Mouse (Mus musculus): ENCODE data around the gene Crk. TPM values are rescaled to one million over a fixed set of nuclear protein-coding genes. Genes with fewer than 3 reads are reported as not detected.

Gene Crk
- total and polyA plus RNA-seq, 3 experiments, result 37.8 to 44.6 (median 39.9) TPM

GRCm38 (mm10) chr11:75702761-75703160 lies 23.7 kb downstream of the Crk start:
- dilution Hi-C loops (cut with MboI; ENCODE audit: extremely low pct_ligation_motif_present, extremely low pct_unique_long_range_greater_than_20kb, low sequenced_read_pairs), result no loop called here
- H3K36me3 ChIP-seq (replicated peaks in 1 of 2; ENCODE audit: control insufficient read depth in 1 of 2, insufficient read depth in 1 of 2, low read length in 1 of 2), result peaks cover 56 to 91% of the 10 kb centered on the region in 2 experiments

GRCm38 (mm10) chr11:75703748-75704147 lies 24.7 kb downstream of the Crk start:
- Histone ChIP-seq H3K4me1 (ENCODE audit: control insufficient read depth in 1 of 2, insufficient read depth in 2 of 2) (peaks cover 0 to 5% of the 10 kb centered on the region in 2 experiments; a peak in 1 of 4 replicates), H3K4me2 (ENCODE audit: insufficient read depth, low read depth, poor library complexity, severe bottlenecking) (no peak overlapping the region), H3K4me3 (replicated peaks in 1 of 3; ENCODE audit: low read depth in 2 of 3, low read length in 2 of 3, poor library complexity in 1 of 3) (no peak overlapping the region), H3K9me3 (replicated peaks; ENCODE audit: low read length) (peaks cover 3% of the 10 kb centered on the region), H3K9ac (ENCODE audit: insufficient read depth, low read depth) (no peak overlapping the region), H3K36me3 (replicated peaks in 1 of 2; ENCODE audit: control insufficient read depth in 1 of 2, insufficient read depth in 1 of 2, low read length in 1 of 2) (peaks cover 47 to 83% of the 10 kb centered on the region in 2 experiments), H3K79me2 (replicated peaks; ENCODE audit: control insufficient read depth, extremely low read depth, insufficient read depth, poor library complexity, severe bottlenecking) (peaks cover 5% of the 10 kb centered on the region; the same call in 1 of the 2 replicates), H3K27me3 (replicated peaks) (no peaks in the 10 kb centered on the region), H3K27ac (ENCODE audit: insufficient read depth, low read depth) (no peak overlapping the region)
- dilution Hi-C loops (cut with MboI; ENCODE audit: extremely low pct_ligation_motif_present, extremely low pct_unique_long_range_greater_than_20kb, low sequenced_read_pairs) (no loop called here), in situ Hi-C loops (cut with MboI; ENCODE audit: low pct_ligation_motif_present, low pct_unique_long_range_greater_than_20kb, low sequenced_read_pairs) (no loop called here)
- TF ChIP-seq MAZ (IDR thresholded peaks at IDR 0.05; ENCODE audit: low read depth, low read length) (no peak), RCOR1 (conservative IDR thresholded peaks at IDR 0.05; ENCODE audit: low read depth, low read length) (no peak), SIN3A (IDR thresholded peaks at IDR 0.05; ENCODE audit: low read length) (no peak), USF2 (conservative IDR thresholded peaks at IDR 0.05; ENCODE audit: low read depth, low read length) (no peak), RAD21 (IDR thresholded peaks at IDR 0.05; ENCODE audit: low read depth, low read length) (no peak), NELFE (IDR thresholded peaks at IDR 0.05; ENCODE audit: low read depth, low read length) (no peak), ZKSCAN1 (IDR thresholded peaks at IDR 0.05; ENCODE audit: borderline replicate concordance, low read depth, low read length) (no peak), POLR2A (IDR thresholded peaks at IDR 0.05; ENCODE audit: low read depth, low read length) (no peak), JUND (conservative IDR thresholded peaks at IDR 0.05; ENCODE audit: low read depth, low read length) (no peak), IRF4 (IDR thresholded peaks at IDR 0.05; ENCODE audit: low read depth, low read length) (no peak), ZC3H11A (IDR thresholded peaks at IDR 0.05; ENCODE audit: low read depth, low read length) (no peak)
- no peak for DNase-seq (ENCODE audit: extremely low read depth)

More at GRCm38 (mm10) chr11:75702761-75703160, 23.7 kb downstream of the Crk start:
- Histone ChIP-seq H3K27me3 (replicated peaks) (no peaks in the 10 kb centered on the region), H3K9me3 (replicated peaks; ENCODE audit: low read length) (peaks cover 3% of the 10 kb centered on the region), H3K4me2 (ENCODE audit: insufficient read depth, low read depth, poor library complexity, severe bottlenecking) (no peak overlapping the region), H3K4me1 (ENCODE audit: control insufficient read depth in 1 of 2, insufficient read depth in 2 of 2) (peaks cover 0 to 5% of the 10 kb centered on the region in 2 experiments; a peak in 1 of 4 replicates), H3K4me3 (replicated peaks in 1 of 3; ENCODE audit: low read depth in 2 of 3, low read length in 2 of 3, poor library complexity in 1 of 3) (no peak overlapping the region), H3K27ac (ENCODE audit: insufficient read depth, low read depth) (no peak overlapping the region), H3K79me2 (replicated peaks; ENCODE audit: control insufficient read depth, extremely low read depth, insufficient read depth, poor library complexity, severe bottlenecking) (peaks cover 5% of the 10 kb centered on the region), H3K9ac (ENCODE audit: insufficient read depth, low read depth) (no peak overlapping the region)
- TF ChIP-seq USF2 (conservative IDR thresholded peaks at IDR 0.05; ENCODE audit: low read depth, low read length), result no peak
- no peak for TF ChIP-seq ELF1 (IDR thresholded peaks at IDR 0.05; ENCODE audit: low read depth, low read length)
- no peak for DNase-seq (ENCODE audit: extremely low read depth)
- in situ Hi-C loops (cut with MboI; ENCODE audit: low pct_ligation_motif_present, low pct_unique_long_range_greater_than_20kb, low sequenced_read_pairs), result no loop called here

GRCm38 (mm10) chr11:75713949-75714348 lies 34.9 kb downstream of the Crk start:
- Histone ChIP-seq H3K27ac (ENCODE audit: insufficient read depth, low read depth) (no peak overlapping the region), H3K4me3 (replicated peaks in 1 of 3; ENCODE audit: low read depth in 2 of 3, low read length in 2 of 3, poor library complexity in 1 of 3) (no peak overlapping the region), H3K9ac (ENCODE audit: insufficient read depth, low read depth) (no peak overlapping the region), H3K9me3 (replicated peaks; ENCODE audit: low read length) (no peaks in the 10 kb centered on the region), H3K4me1 (ENCODE audit: control insufficient read depth in 1 of 2, insufficient read depth in 2 of 2) (no peaks in the 10 kb centered on the region), H3K4me2 (ENCODE audit: insufficient read depth, low read depth, poor library complexity, severe bottlenecking) (no peak overlapping the region), H3K79me2 (replicated peaks; ENCODE audit: control insufficient read depth, extremely low read depth, insufficient read depth, poor library complexity, severe bottlenecking) (no peaks in the 10 kb centered on the region), H3K36me3 (replicated peaks in 1 of 2; ENCODE audit: control insufficient read depth in 1 of 2, insufficient read depth in 1 of 2, low read length in 1 of 2) (no peaks in the 10 kb centered on the region), H3K27me3 (replicated peaks) (no peaks in the 10 kb centered on the region)
- in situ Hi-C loops (cut with MboI; ENCODE audit: low pct_ligation_motif_present, low pct_unique_long_range_greater_than_20kb, low sequenced_read_pairs) (loop anchor here (10.0 kb wide), 2 partner anchors 191 to 251 kb away; no protein-coding TSS in a partner anchor), dilution Hi-C loops (cut with MboI; ENCODE audit: extremely low pct_ligation_motif_present, extremely low pct_unique_long_range_greater_than_20kb, low sequenced_read_pairs) (no loop called here)
- peak; percentile 60 for DNase-seq (ENCODE audit: extremely low read depth)
- TF ChIP-seq MEF2A (IDR thresholded peaks at IDR 0.05; ENCODE audit: borderline replicate concordance, low read depth, low read length) (0 out of 2 replicates have a peak, but pooled peaks have one; percentile 17), NELFE (IDR thresholded peaks at IDR 0.05; ENCODE audit: low read depth, low read length) (peak; percentile 65; the same call in 1 of the 2 replicates), TCF12 (IDR thresholded peaks at IDR 0.05; ENCODE audit: low read depth, low read length) (no peak), USF2 (conservative IDR thresholded peaks at IDR 0.05; ENCODE audit: low read depth, low read length) (no peak), SMC3 (IDR thresholded peaks at IDR 0.05; ENCODE audit: low read depth, low read length) (peak; percentile 93), ZMIZ1 (IDR thresholded peaks at IDR 0.05; ENCODE audit: low read depth, low read length) (no peak), MAX (IDR thresholded peaks at IDR 0.05; ENCODE audit: low read length) (0 out of 2 replicates have a peak, but pooled peaks have one; percentile 22), JUND (conservative IDR thresholded peaks at IDR 0.05; ENCODE audit: low read depth, low read length) (peak; percentile 67), MXI1 (IDR thresholded peaks at IDR 0.05; ENCODE audit: low read depth, low read length) (peak; percentile 46; the same call in 1 of the 2 replicates), CTCF (conservative IDR thresholded peaks at IDR 0.05 in 1 of 2, IDR thresholded peaks at IDR 0.05 in 1 of 2; ENCODE audit: low read depth in 2 of 2, low read length in 2 of 2) (peak; percentile 74 to 98), E2F4 (IDR thresholded peaks at IDR 0.05; ENCODE audit: insufficient replicate concordance, low read depth, low read length) (peak; percentile 84; the same call in 1 of the 2 replicates), RAD21 (IDR thresholded peaks at IDR 0.05; ENCODE audit: low read depth, low read length) (no peak; the same call in none of the 2 replicates), SIN3A (IDR thresholded peaks at IDR 0.05; ENCODE audit: low read length) (peak; percentile 64; the same call in 1 of the 2 replicates), ZNF384 (IDR thresholded peaks at IDR 0.05; ENCODE audit: low read depth, low read length) (peak; percentile 53), IRF4 (IDR thresholded peaks at IDR 0.05; ENCODE audit: low read depth, low read length) (peak; percentile 51; the same call in 1 of the 2 replicates), BHLHE40 (IDR thresholded peaks at IDR 0.05; ENCODE audit: low read depth, low read length) (0 out of 2 replicates have a peak, but pooled peaks have one; percentile 21), UBTF (IDR thresholded peaks at IDR 0.05; ENCODE audit: low read depth, low read length) (no peak), ZC3H11A (IDR thresholded peaks at IDR 0.05; ENCODE audit: low read depth, low read length) (peak; percentile 88)

All from CH12.LX (cell line).